Mouse (Mus musculus): ENCODE data around the gene Fignl2. TPM values are rescaled to one million over a fixed set of nuclear protein-coding genes. Genes with fewer than 3 reads are reported as not detected.

Gene Fignl2
- total RNA-seq, 2 experiments from 2014 or later = 0.59 to 1.1 TPM

DNA sequence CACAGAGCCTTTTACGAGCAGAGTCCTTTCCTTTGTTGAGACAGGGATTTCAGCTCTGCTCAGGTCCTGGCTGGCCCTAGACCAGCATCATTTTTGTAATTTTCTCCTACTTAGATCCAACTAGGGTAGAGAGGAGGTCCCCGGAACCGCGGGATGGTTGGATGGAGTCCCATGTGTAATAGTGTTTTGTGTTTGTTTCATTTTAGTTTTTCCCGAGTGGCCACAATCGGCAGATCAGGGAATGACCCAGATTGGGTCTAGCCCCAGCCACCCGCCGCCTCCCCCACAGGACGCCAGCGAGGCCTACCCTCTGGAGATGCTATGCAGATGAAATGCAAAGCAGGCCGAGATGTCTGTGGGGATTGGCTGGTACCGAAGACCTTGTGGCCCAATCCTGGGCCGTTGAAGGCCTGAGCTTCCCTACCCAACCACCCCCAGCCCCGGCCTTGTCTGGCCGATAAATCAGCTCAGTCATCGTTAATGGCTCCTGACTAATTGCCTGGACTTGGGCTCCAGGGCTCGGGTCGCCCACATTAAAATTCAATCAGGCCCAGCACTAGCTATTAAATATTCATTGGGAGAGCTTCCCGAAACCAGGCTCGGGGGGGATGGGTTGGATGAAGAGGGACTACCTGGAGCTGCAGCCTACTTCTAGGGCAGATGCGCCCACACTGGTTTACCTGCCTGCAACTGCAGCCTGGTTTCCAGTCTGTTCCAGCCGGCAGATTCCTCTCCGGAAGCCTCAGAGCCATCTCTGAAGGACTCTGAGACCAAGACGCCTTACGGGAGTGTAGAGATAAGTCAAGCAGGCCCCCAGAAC lies 14.7 kb upstream of the Fignl2 start:
- no peak for DNase-seq

- no peak for DNase-seq
Measured at GRCm38 (mm10) chr15:101092121-101092828, 13.9 kb upstream of the Fignl2 start.

DNA sequence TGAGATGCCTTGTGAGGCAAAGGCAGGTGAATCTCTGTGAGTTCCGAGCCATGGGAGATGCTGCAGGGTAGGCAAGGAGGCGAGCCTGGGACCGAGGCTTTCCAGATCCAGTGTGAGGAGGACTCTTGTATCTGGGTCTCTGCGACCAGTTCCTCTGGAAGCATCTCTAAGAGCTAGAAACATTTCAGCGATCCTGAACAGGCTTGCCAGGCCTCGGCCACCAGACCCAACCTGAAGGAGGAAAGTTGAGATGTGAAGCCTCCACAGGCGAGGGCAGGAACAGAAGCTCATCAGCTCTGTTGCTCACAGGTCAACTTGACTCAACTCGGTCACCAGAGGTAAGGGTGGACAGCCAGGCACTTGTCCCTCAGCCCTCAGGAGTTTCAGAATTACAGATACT lies 13.2 kb upstream of the Fignl2 start:
- DNase-seq = no peak

DNA sequence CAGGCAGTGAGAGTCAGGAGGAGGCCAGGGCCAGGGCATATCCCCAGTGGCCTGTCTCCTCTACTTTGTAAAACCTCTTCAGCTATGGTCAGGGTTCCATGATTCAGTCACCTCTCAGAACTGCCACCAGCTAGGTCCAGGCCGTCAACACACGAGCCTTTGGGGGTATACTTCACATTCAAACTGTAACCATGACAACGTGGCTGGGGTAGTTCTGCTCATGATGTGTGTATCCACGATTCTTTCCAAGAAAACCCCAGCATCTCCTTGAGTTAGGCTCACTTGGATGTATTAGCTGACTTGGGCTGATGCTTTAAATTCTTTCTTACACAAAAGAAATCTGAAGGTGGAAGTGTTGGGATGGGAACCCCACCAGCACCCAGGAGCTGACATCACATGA lies 9.9 kb upstream of the Fignl2 start:
- no peak for DNase-seq

DNA sequence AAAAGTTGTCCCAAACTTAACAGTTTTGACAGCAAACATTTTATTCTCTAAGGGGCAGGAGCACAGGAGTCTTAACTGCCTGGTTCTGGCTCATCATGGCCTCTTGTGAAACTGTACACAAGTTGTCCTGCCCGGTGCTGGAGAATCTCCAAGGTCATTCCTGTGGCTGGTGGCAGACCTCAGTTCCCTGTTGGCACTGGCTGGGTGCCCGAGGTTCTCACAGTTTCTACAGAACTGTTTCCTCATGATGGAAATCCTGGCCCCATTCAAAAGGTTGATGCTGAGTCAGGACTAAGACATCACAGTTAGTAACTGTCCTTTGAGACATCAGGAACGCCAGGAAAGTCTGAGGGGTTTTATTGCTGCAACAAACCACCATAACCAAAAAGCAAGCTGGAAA lies 8.6 kb upstream of the Fignl2 start:
- peak; percentile 49 for DNase-seq

DNA sequence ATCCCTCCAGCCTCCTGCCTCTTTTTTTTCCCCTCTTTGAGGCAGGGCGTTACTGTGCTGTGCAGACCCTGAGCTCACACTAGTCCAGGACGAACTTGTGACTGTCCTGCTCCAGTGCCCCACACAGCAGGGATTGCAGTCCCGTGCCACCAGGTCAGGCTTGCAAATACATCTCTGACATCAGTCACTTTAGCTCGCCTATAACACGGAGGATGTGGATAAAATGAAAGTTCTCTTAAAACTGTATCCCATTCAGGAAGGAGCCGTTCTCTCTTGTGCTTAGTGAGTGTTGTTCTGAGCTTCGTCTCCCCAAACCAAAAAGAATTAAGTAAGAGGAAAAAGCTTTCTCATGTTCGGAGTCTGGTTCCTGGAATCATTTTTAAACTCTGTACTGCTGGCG lies 8.1 kb upstream of the Fignl2 start:
- DNase-seq = no peak

DNA sequence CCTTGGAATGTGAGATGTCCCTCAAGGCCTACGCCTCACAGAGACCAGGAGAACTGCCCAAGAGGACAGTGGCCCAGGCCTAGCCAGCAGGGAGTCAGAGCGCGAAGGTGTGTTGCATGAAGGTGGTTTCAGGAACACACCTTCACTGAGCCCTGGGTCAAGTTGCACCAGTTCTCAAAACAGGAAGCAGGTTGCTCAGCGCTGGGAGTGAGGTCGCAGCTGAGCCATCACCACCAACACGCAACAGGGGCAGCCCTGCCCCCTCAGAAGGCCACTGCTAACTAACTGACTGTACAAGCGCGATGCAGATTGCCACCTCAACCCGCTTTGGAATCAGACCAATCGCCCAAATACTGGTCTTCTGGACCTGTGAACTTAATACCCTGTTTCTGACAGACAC lies 6.1 kb upstream of the Fignl2 start:
- DNase-seq = no peak

DNA sequence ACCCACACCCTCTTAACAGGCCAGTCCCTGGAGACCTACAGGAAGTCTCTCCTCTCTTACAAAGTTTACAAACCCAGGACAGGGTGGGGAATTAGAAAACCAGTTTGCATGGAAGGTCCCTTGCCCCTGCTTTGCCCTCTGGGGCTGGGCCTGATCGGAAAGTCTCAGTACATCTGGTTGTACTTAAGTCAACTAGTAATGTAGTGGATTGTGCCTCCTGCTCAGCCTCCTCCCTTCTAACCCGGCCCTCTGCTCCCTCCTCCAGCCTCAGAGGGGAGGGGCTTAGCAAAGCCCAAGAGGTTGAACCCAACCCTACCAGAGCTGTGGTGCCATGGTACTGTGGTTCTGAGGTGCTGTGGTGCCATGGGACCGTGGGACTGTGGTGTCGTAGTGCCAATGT lies 3.9 kb upstream of the Fignl2 start:
- DNase-seq = peak; percentile 34

DNA sequence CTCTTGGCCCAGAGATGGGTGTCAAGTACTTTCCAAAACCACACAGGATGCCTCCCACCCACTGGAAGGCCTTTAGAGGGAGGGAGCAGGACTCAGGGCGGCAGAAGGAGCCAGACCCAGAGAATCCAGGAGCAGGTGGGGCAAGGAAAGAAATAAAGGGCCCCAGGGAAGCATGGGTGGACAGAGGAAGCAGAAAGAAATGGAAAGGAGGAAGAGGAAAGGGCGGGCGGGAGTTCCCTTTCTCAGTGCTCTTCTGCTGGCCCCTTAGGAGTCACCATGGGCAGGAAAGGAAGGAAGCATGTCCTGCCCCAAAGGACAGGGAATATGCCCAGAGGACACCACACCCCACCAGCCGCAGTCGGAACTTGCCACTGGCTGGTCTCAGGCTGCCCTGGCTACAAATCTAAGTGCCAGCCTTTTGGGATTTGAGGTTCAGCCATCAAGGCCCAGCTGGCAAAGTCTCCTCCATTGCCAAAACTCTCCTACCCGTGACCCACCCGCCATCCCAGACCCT lies 2.7 kb upstream of the Fignl2 start:
- no peak for DNase-seq

DNA sequence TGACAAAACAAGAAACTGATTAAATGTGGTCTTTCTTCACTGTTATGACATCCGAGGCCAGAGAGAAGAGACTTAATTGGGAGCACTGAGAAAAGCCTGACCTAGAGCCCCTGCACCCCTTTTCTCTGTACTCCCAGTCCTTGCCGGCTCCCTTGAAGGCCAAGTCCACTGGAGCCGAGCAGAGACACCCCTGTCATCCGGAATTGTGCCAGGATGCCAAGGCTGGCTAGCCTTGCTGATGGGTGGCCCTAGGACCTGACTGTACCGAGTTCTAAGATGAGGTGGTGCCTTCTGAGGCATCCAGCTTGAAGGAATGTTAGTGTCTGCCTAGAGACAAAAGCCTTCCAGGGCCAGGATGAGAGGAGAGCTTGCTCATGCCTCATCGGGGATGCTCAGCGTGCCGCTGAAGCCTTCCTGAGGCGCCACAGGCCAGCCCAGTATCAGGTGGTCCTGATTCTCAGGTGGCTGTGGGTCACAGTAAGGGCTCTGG lies 1.7 kb upstream of the Fignl2 start:
- no peak for DNase-seq

DNA sequence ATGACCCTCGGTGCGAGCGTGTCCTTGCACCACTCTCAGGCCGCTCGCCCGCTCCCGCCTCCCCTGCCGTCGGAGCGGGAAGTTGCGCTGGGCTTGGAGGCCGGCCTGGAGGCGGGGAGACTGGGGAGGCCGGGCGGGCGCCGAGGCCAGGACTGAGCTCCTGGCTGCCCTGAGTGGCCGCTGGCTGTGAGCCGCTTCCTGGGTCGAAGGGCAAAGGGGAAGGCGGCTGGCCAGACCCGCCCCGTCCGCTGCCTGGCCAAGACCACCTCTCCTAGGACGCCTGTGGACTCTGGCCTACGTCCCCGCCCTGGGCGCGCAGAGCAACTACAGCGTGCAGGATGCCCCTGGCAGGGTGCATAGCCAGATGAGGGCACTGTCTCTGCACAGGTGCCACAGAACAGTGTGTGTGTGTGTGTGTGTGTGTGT lies 377 bp upstream of the Fignl2 start:
- DNase-seq = peak; percentile 93

- DNase-seq = no peak
Measured at GRCm38 (mm10) chr15:101077001-101077812, 1.2 kb downstream of the Fignl2 start.

GRCm38 (mm10) chr15:101076071-101077000 lies 2.0 kb downstream of the Fignl2 start:
- DNase-seq = no peak

DNA sequence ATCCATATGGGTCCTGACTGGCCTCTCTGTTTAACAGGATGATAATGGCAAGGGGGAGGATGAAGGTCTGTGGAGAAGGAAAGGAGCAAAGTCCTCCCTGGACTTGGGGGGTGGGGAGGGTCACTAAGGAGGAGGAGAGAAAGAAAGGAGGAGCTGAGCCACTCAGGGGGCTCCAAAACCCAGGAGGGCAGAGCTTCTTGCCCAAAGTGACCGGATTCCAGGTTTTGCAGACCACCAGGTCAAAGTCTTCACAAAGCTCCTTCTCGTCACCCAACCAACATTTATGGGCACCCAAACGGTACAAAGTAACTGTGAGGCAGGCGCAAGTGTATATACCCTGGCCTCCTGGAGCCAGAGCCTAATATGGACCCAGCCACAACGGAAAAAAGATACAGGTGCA lies 2.7 kb downstream of the Fignl2 start:
- no peak for DNase-seq

- DNase-seq = no peak
Measured at GRCm38 (mm10) chr15:101075150-101075549, 3.2 kb downstream of the Fignl2 start.

GRCm38 (mm10) chr15:101074067-101074466 lies 4.3 kb downstream of the Fignl2 start:
- DNase-seq = no peak

DNA sequence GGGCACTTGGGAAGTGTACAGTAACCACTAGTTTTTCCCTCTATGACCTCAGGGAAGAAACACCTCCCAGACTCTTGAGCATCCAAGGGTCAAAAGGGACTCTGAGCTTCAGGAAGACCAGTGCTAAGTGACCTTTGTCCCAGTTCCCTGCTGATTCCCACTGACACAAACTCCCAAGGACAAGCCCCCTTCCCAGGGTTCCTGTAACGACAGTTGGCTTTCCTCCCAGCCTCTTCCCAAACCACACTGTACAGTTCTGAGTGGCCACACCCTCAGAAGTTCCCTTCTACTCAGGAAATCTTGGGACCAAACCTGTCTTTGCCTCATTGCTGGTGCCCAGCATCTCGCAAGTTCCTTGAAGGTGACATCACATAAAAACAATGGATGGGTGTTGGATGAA lies 5.6 kb downstream of the Fignl2 start:
- no peak for DNase-seq

DNA sequence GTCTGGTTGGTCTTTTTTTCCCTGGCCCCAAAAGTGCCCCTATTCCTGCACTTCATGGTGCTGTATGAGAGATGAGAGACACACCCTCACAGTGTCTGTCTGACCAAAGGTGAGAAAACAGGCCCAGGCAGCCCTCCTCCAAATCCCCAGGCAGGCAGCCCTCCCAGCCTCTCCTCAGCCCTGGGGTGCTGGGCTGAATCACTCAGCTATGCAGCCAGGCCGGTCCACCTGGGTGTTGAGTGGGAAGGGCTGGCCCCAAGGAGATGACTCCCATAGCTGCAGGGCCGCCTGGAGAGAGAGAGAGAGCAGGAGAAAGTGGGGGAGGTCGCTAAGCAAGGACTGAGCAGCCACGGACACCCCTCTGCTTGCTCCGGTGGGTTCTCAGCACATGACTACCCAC lies 7.6 kb downstream of the Fignl2 start:
- no peak for DNase-seq

- DNase-seq = no peak
Measured at GRCm38 (mm10) chr15:101069641-101070190, 8.7 kb downstream of the Fignl2 start.

GRCm38 (mm10) chr15:101068671-101069070 lies 9.7 kb downstream of the Fignl2 start:
- no peak for DNase-seq

DNA sequence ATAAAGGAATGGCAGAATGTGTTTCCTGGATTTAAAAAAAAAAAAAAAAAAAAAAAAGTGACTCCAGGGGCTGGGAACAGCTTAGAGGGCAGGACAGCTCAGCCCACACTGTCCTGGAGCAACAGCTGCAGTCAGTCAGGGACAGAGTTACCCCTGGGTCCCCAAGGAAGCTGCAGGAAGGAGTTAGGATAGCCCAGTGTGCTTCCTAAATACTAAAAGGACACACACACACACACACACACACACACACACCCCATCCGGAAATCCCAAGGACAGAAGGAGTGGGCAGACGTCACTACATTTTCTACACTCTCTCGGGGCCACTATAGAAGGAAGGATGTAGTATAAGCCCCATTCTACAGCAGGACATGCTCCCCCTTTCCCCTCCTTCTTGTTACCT lies 10.3 kb downstream of the Fignl2 start:
- DNase-seq = no peak
